Mouse (Mus musculus): ENCODE results near the gene Gpx8.
"Not testable (repeated sequence)": the region's sequence is repeated elsewhere in the genome, so short reads cannot be mapped to it uniquely, and the experiment has no call there.

The Gpx8 gene

GRCm38 (mm10) chr13:113034271-113034886, 11.8 kb downstream of the Gpx8 start:
- TF ChIP-seq CTCF (conservative IDR thresholded peaks at IDR 0.05; ENCODE audit: low read length) (no peak), NANOG (IDR thresholded peaks at IDR 0.05; ENCODE audit: borderline replicate concordance, low read length) (no peak), POU5F1 (IDR thresholded peaks at IDR 0.05; ENCODE audit: borderline replicate concordance, low read length) (no peak)
- peaks cover 34% of the 10 kb centered on the region for H3K4me1 ChIP-seq (replicated peaks; ENCODE audit: low read depth, low read length)
- H3K36me3 ChIP-seq (ENCODE audit: insufficient read depth, low read length) = no peaks in the 10 kb centered on the region
- H3K4me3 ChIP-seq (replicated peaks; ENCODE audit: low read length) = peak overlapping the region; percentile 79
- H3K9me3 ChIP-seq (ENCODE audit: low read length) = no peaks in the 10 kb centered on the region
- H3K27me3 ChIP-seq (ENCODE audit: insufficient read depth, low read length) = peaks cover 67% of the 10 kb centered on the region

- Histone ChIP-seq H3K36me3 (ENCODE audit: insufficient read depth, low read length) (no peaks in the 10 kb centered on the region), H3K4me1 (replicated peaks; ENCODE audit: low read depth, low read length) (peaks cover 30% of the 10 kb centered on the region), H3K9me3 (ENCODE audit: low read length) (no peaks in the 10 kb centered on the region), H3K4me3 (replicated peaks; ENCODE audit: low read length) (no peak overlapping the region), H3K27me3 (ENCODE audit: insufficient read depth, low read length) (peaks cover 78% of the 10 kb centered on the region)
- no peak for TF ChIP-seq CTCF (conservative IDR thresholded peaks at IDR 0.05; ENCODE audit: low read length)
- no peak for TF ChIP-seq NANOG (IDR thresholded peaks at IDR 0.05; ENCODE audit: borderline replicate concordance, low read length)
- no peak for TF ChIP-seq POU5F1 (IDR thresholded peaks at IDR 0.05; ENCODE audit: borderline replicate concordance, low read length)
These were observed 13.4 kb downstream of the Gpx8 start for GRCm38 (mm10) chr13:113032831-113033230.

- Histone ChIP-seq H3K9me3 (ENCODE audit: low read length) (no peaks in the 10 kb centered on the region), H3K36me3 (ENCODE audit: insufficient read depth, low read length) (no peaks in the 10 kb centered on the region), H3K27me3 (ENCODE audit: insufficient read depth, low read length) (peaks cover 77% of the 10 kb centered on the region), H3K4me1 (replicated peaks; ENCODE audit: low read depth, low read length) (peaks cover 30% of the 10 kb centered on the region), H3K4me3 (replicated peaks; ENCODE audit: low read length) (peak overlapping the region; percentile 73)
- TF ChIP-seq NANOG (IDR thresholded peaks at IDR 0.05; ENCODE audit: borderline replicate concordance, low read length) (no peak), POU5F1 (IDR thresholded peaks at IDR 0.05; ENCODE audit: borderline replicate concordance, low read length) (no peak), CTCF (conservative IDR thresholded peaks at IDR 0.05; ENCODE audit: low read length) (no peak)
These were observed 14.2 kb downstream of the Gpx8 start for GRCm38 (mm10) chr13:113031792-113032571.

DNA sequence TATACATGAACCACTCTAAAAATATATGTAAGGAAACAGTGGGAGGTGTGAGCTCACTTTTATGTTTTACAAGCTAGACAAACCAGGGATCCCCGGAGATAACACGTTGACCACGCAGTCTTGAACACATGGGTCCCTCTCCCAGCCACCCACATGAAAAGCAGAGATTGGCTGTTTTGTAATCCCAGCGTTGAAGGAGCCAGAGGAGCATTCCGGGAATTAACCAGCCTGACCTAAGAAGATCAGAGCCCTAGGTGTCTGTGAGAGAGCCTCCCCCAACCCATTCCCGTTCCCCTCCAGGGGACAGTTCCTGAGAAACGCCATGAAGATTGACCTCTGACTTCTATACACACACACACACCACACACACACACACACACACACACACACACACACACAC, 14.9 kb downstream of the Gpx8 start:
- H3K4me3 ChIP-seq (replicated peaks; ENCODE audit: low read length) = no peak overlapping the region
- H3K4me1 ChIP-seq (replicated peaks; ENCODE audit: low read depth, low read length) = peaks cover 30% of the 10 kb centered on the region
- no peaks in the 10 kb centered on the region for H3K9me3 ChIP-seq (ENCODE audit: low read length)
- TF ChIP-seq NANOG (IDR thresholded peaks at IDR 0.05; ENCODE audit: borderline replicate concordance, low read length) = no peak
- no peak for TF ChIP-seq CTCF (conservative IDR thresholded peaks at IDR 0.05; ENCODE audit: low read length)
- no peak for TF ChIP-seq POU5F1 (IDR thresholded peaks at IDR 0.05; ENCODE audit: borderline replicate concordance, low read length)
- H3K27me3 ChIP-seq (ENCODE audit: insufficient read depth, low read length) = peaks cover 77% of the 10 kb centered on the region
- no peaks in the 10 kb centered on the region for H3K36me3 ChIP-seq (ENCODE audit: insufficient read depth, low read length)

DNA sequence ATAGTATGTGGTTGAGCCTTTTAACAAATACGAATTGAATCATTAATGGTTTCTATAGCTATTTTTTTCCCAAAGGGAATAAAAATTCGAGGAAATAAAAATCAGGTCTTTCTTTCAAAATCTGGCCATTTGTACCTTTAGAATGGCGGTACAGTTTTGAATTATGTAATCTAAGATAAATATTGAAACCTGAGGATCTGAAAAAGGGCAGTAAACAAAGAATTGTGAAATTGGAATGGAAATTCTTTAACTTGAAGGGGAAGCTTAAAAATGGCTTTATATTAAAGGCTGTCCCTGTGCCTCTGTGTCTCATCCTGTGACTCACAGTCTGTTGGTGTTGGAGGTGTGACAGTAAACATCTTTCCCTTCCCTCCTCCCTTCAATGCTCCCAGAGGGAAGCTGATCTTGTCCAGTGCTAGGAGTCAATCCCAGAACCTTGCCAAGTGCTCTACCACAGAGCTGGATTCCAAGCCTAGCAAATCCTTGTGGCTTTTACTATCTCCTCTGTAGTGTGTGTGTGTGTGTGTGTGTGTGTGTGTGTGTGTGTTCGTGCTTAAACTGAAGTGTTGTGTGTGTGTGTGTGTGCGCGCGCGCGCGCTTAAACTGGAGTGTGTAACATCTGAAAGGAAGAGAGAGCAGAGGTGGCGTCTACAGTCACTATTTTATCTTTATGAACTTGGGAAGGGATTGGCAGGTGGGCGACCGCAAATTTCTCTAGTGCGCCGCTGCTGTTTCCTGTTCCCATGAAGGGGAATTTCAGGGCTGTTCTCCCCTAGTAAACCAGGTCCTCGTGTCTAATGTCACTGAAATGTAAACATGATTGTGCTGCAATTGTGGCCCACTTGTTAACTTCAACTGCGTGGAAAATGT, 22.7 kb downstream of the Gpx8 start:
- H3K4me3 ChIP-seq (replicated peaks; ENCODE audit: low read length) = no peak overlapping the region
- H3K36me3 ChIP-seq (ENCODE audit: insufficient read depth, low read length) = no peaks in the 10 kb centered on the region
- no peaks in the 10 kb centered on the region; the same call in 1 of the 2 replicates for H3K4me1 ChIP-seq (replicated peaks; ENCODE audit: low read depth, low read length)
- H3K9me3 ChIP-seq (ENCODE audit: low read length) = peaks cover 14% of the 10 kb centered on the region
- H3K27me3 ChIP-seq (ENCODE audit: insufficient read depth, low read length) = peaks cover 21% of the 10 kb centered on the region
- TF ChIP-seq NANOG (IDR thresholded peaks at IDR 0.05; ENCODE audit: borderline replicate concordance, low read length) = no peak

DNA sequence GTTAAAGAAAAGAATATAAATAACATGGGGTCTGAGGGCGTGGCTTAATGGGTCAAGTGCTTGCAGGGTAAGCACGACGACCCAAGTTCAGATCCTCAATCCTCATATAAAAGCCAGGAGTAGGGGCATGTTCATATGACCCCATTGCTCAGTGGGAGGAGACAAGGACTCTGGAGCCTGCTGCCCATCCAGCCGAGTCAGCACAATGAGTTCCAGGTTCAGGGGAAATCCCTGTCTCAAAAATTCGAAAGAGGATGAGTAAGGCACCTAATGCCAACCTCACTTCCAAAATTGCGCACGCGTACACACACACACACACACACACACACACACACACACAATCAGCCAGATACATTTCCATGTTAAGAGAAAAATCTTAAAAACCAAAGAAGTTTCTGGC, 23.7 kb downstream of the Gpx8 start:
- Histone ChIP-seq H3K4me1 (replicated peaks; ENCODE audit: low read depth, low read length) (no peaks in the 10 kb centered on the region; the same call in 1 of the 2 replicates), H3K27me3 (ENCODE audit: insufficient read depth, low read length) (peaks cover 11% of the 10 kb centered on the region), H3K36me3 (ENCODE audit: insufficient read depth, low read length) (no peaks in the 10 kb centered on the region), H3K9me3 (ENCODE audit: low read length) (peaks cover 14% of the 10 kb centered on the region), H3K4me3 (replicated peaks; ENCODE audit: low read length) (no peak overlapping the region)
- TF ChIP-seq POU5F1 (IDR thresholded peaks at IDR 0.05; ENCODE audit: borderline replicate concordance, low read length) = no peak
- no peak for TF ChIP-seq NANOG (IDR thresholded peaks at IDR 0.05; ENCODE audit: borderline replicate concordance, low read length)
- TF ChIP-seq CTCF (conservative IDR thresholded peaks at IDR 0.05; ENCODE audit: low read length) = no peak

DNA sequence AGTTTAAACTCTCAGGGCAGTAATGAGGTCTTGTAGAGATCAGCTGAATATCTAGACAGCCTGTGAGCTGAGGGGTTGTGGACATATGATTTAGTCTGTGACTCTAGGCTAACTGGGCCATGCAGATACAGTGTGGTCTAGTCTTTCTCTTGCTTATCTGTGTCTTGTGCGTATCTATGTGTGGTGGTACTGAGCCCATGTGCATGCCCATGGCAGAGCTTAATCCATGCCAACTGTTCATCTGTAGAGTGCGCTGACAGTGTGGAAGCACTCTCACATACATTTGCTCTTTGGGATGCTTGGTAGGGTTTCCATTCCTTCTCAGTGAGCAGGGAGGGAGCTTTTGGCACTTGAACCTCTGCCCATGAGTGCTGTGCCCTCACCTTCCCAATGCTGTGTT, 24.7 kb downstream of the Gpx8 start:
- Histone ChIP-seq H3K4me3 (replicated peaks; ENCODE audit: low read length) (no peak overlapping the region), H3K36me3 (ENCODE audit: insufficient read depth, low read length) (no peaks in the 10 kb centered on the region), H3K27me3 (ENCODE audit: insufficient read depth, low read length) (peaks cover 11% of the 10 kb centered on the region), H3K4me1 (replicated peaks; ENCODE audit: low read depth, low read length) (no peaks in the 10 kb centered on the region; the same call in 1 of the 2 replicates), H3K9me3 (ENCODE audit: low read length) (peaks cover 14% of the 10 kb centered on the region)
- TF ChIP-seq CTCF (conservative IDR thresholded peaks at IDR 0.05; ENCODE audit: low read length) (no peak), NANOG (IDR thresholded peaks at IDR 0.05; ENCODE audit: borderline replicate concordance, low read length) (no peak), POU5F1 (IDR thresholded peaks at IDR 0.05; ENCODE audit: borderline replicate concordance, low read length) (no peak)

- not testable (repeated sequence) for H3K27me3 ChIP-seq (ENCODE audit: insufficient read depth, low read length); H3K36me3 ChIP-seq (ENCODE audit: insufficient read depth, low read length); H3K9me3 ChIP-seq (ENCODE audit: low read length); H3K4me3 ChIP-seq (replicated peaks; ENCODE audit: low read length)
- peaks cover 14% of the 10 kb centered on the region for H3K4me1 ChIP-seq (replicated peaks; ENCODE audit: low read depth, low read length)
These were observed 32.8 kb downstream of the Gpx8 start for GRCm38 (mm10) chr13:113013174-113013953.

Data from E14TG2a.4 (cell line).